Mouse (Mus musculus): ENCODE results near the gene Wipf2.

- peak; percentile 98 for TF ChIP-seq IRF4 (IDR thresholded peaks at IDR 0.05; ENCODE audit: low read depth, low read length)
- TF ChIP-seq TBP (conservative IDR thresholded peaks at IDR 0.05; ENCODE audit: low read depth, low read length): no peak
- TF ChIP-seq POLR2A (IDR thresholded peaks at IDR 0.05; ENCODE audit: low read depth, low read length): 0 out of 2 replicates have a peak, but pooled peaks have one; percentile 51
- peak; percentile 88 for TF ChIP-seq ELF1 (IDR thresholded peaks at IDR 0.05; ENCODE audit: low read depth, low read length)
- TF ChIP-seq KAT2A (IDR thresholded peaks at IDR 0.05; ENCODE audit: insufficient replicate concordance, low read length): peak; percentile 78; the same call in 1 of the 2 replicates
- peak; percentile 98 for TF ChIP-seq ZNF384 (IDR thresholded peaks at IDR 0.05; ENCODE audit: low read depth, low read length)
- TF ChIP-seq RCOR1 (conservative IDR thresholded peaks at IDR 0.05; ENCODE audit: low read depth, low read length): peak; percentile 99
- peak; percentile 97 for TF ChIP-seq USF2 (conservative IDR thresholded peaks at IDR 0.05; ENCODE audit: low read depth, low read length)
Measured at GRCm38 (mm10) chr11:98941826-98942550, 78.5 kb downstream of the Wipf2 start.
